Mouse (Mus musculus) MN1 (cell line): ENCODE data around the gene Gm42688.
A peak's percentile ranks its signal among the peaks of the same experiment; 100 is the strongest.

Source experiments
- DNase-seq: peaks from one replicate; pipeline ENCODE4 v3.0.0-alpha.2; 2016; ENCODE audit warnings: low spot score

The Gm42688 gene

GRCm38 (mm10) chr6:83140044-83140443 lies 38.6 kb downstream of the Gm42688 start:
- peak; percentile 81 for DNase-seq

GRCm38 (mm10) chr6:83141636-83142035 lies 40.2 kb downstream of the Gm42688 start:
- DNase-seq: peak; percentile 83

- peak; percentile 87 for DNase-seq
Observed at GRCm38 (mm10) chr6:83142211-83142731, 40.9 kb downstream of the Gm42688 start.

GRCm38 (mm10) chr6:83142886-83143285 lies 41.5 kb downstream of the Gm42688 start:
- DNase-seq: peak; percentile 36

GRCm38 (mm10) chr6:83145209-83145608 lies 43.8 kb downstream of the Gm42688 start:
- DNase-seq: peak; percentile 32

GRCm38 (mm10) chr6:83145805-83146204 lies 44.4 kb downstream of the Gm42688 start:
- DNase-seq: no peak

- DNase-seq: no peak
Observed at GRCm38 (mm10) chr6:83147280-83147679, 45.9 kb downstream of the Gm42688 start.

GRCm38 (mm10) chr6:83151721-83152120 lies 50.3 kb downstream of the Gm42688 start:
- DNase-seq: no peak

- no peak for DNase-seq
Observed at GRCm38 (mm10) chr6:83153038-83153437, 51.6 kb downstream of the Gm42688 start.

GRCm38 (mm10) chr6:83153485-83153884 lies 52.1 kb downstream of the Gm42688 start:
- no peak for DNase-seq

GRCm38 (mm10) chr6:83155552-83156238 lies 54.3 kb downstream of the Gm42688 start:
- DNase-seq: peak; percentile 57

GRCm38 (mm10) chr6:83156259-83156684 lies 54.9 kb downstream of the Gm42688 start, which contains the start of the genes Wdr54 and 1700003E16Rik:
Gene Wdr54, minus strand, starts transcription at chr6:83156397.
Gene 1700003E16Rik, plus strand, starts transcription at chr6:83156404.
- DNase-seq: peak; percentile 86

- DNase-seq: peak; percentile 83
Observed at GRCm38 (mm10) chr6:83159456-83159855, 58.0 kb downstream of the Gm42688 start.
